Mouse (Mus musculus) brain, embryonic 14.5 days (tissue): ENCODE results near the gene Dnajb2. TPM values are rescaled to one million over a fixed set of nuclear protein-coding genes. Genes with fewer than 3 reads are reported as not detected.

Source experiments
- DNase-seq: peaks from one replicate; pipeline ENCODE4 v3.0.0-alpha.2; 2011; ENCODE audit warnings: low read depth
- CTCF ChIP-seq: fragments of 200-500 bp; IDR thresholded peaks from 2 replicates; pipeline ENCODE4 v1.5.1; 2012; ENCODE audit warnings: inconsistent platforms, mild to moderate bottlenecking, moderate library complexity, borderline replicate concordance; ENCODE audit not compliant: insufficient read depth, insufficient read length; ENCODE audit errors: extremely low read depth
- POLR2A ChIP-seq: fragments of 200-500 bp; IDR thresholded peaks from 2 replicates; pipeline ENCODE4 v1.6.1; 2012; ENCODE audit warnings: mild to moderate bottlenecking, inconsistent platforms, borderline replicate concordance; ENCODE audit not compliant: poor library complexity, insufficient read depth, insufficient read length, severe bottlenecking; ENCODE audit errors: extremely low read depth
- polyA plus RNA-seq: library from polyadenylated mRNA; depleted of rRNA; stranded (reverse); fragments of >200 nt; gene quantifications from 2 replicates; pipeline ENCODE4 v1.2.3, GENCODE M21; 2012

Dnajb2 gene
- polyA plus RNA-seq, 1 experiment: 53.3 TPM

GRCm38 (mm10) chr1:75239591-75239990, 3.4 kb downstream of the Dnajb2 start:
- no peak for DNase-seq
- TF ChIP-seq CTCF: no peak
- TF ChIP-seq POLR2A: no peak

GRCm38 (mm10) chr1:75243411-75243810, 7.2 kb downstream of the Dnajb2 start:
- no peak for TF ChIP-seq POLR2A
- no peak for DNase-seq

- TF ChIP-seq CTCF (no peak), POLR2A (no peak)
- DNase-seq: no peak
These were observed 8.1 kb downstream of the Dnajb2 start for GRCm38 (mm10) chr1:75244175-75244826.

GRCm38 (mm10) chr1:75244836-75245235, 8.6 kb downstream of the Dnajb2 start:
- DNase-seq: peak; percentile 88
- TF ChIP-seq POLR2A (no peak), CTCF (no peak)

- no peak for TF ChIP-seq POLR2A
- no peak for TF ChIP-seq CTCF
- no peak for DNase-seq
These were observed 11.1 kb downstream of the Dnajb2 start for GRCm38 (mm10) chr1:75247071-75247930.

GRCm38 (mm10) chr1:75248041-75248772, 12.0 kb downstream of the Dnajb2 start:
- DNase-seq: peak; percentile 50
- TF ChIP-seq CTCF: no peak
- no peak for TF ChIP-seq POLR2A

- DNase-seq: peak; percentile 76
- no peak for TF ChIP-seq POLR2A
- no peak for TF ChIP-seq CTCF
These were observed 14.3 kb downstream of the Dnajb2 start for GRCm38 (mm10) chr1:75250498-75250897.

GRCm38 (mm10) chr1:75251112-75251970, 15.1 kb downstream of the Dnajb2 start:
- peak; percentile 84 for DNase-seq
- TF ChIP-seq POLR2A (no peak), CTCF (peak; percentile 86)

- no peak for DNase-seq
These were observed 16.1 kb downstream of the Dnajb2 start for GRCm38 (mm10) chr1:75252308-75252707.

GRCm38 (mm10) chr1:75253029-75253428, 16.8 kb downstream of the Dnajb2 start:
- no peak for DNase-seq
- TF ChIP-seq POLR2A: no peak
- TF ChIP-seq CTCF: 0 out of 2 replicates have a peak, but pooled peaks have one; percentile 2

More at GRCm38 (mm10) chr1:75252308-75252707, 16.1 kb downstream of the Dnajb2 start:
- no peak for TF ChIP-seq CTCF
- no peak for TF ChIP-seq POLR2A
